Mouse (Mus musculus): ENCODE results near the gene Got1.

DNA sequence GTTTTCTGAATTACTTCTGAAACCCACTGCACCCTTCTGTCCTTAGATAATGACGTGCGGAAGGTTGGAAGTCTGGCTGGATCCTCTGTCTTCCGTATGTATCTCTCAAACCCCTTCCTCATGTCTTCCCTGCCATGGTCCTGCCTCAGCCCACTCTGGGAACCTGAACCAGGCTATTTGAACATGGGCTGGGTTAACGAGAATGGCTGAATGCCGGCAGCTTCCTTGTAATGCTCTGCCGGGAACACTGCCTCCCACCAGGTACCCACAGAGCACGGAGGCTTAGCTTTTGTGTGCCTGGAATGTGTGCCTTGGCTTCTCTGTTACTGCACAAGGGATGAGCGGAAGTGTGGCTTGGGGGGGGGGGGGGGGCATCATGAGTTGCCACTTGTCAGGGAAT lies 52.1 kb downstream of the Got1 start:
- TF ChIP-seq USF1 (IDR thresholded peaks at IDR 0.05; ENCODE audit: low read depth) (no peak), CTCF (IDR thresholded peaks at IDR 0.05; ENCODE audit: control insufficient read depth, insufficient read depth, insufficient read length) (no peak), MYOD1 (IDR thresholded peaks at IDR 0.05; ENCODE audit: control insufficient read depth, insufficient read length, low read depth) (no peak), MYOG (IDR thresholded peaks at IDR 0.05; ENCODE audit: control insufficient read depth, extremely low read depth, insufficient read length) (no peak)

Measured in C2C12 (cell line).